Mouse (Mus musculus) heart, postnatal 0 days (tissue): ENCODE measurements around the gene Gm14085. TPM values are rescaled to one million over a fixed set of nuclear protein-coding genes. Genes with fewer than 3 reads are reported as not detected.
"Not testable (repeated sequence)": the region's sequence is repeated elsewhere in the genome, so short reads cannot be mapped to it uniquely, and the experiment has no call there.

Source experiments
- ATAC-seq: fragments of 200-750 bp; cut with Nextera tagmentation; 2 replicates; pipeline ENCODE4 v1.8.0; 2017; ENCODE audit warnings: low read depth, moderate number of reproducible peaks, moderate library complexity; ENCODE audit not compliant: insufficient read depth
- DNase-seq: peaks from one replicate; pipeline ENCODE4 v3.0.0-alpha.2; 2016; ENCODE audit warnings: low spot score
- H3K27ac ChIP-seq: fragments of 300-500 bp; sonication (generic); 2 replicates; pipeline ENCODE4 v1.5.1; 2014; ENCODE audit warnings: low read depth, mild to moderate bottlenecking
- H3K27me3 ChIP-seq: fragments of 300-500 bp; sonication (generic); 2 replicates; pipeline ENCODE4 v1.6.1; 2014; ENCODE audit warnings: low read length, mixed read lengths; ENCODE audit not compliant: control insufficient read depth, insufficient read depth
- H3K36me3 ChIP-seq: fragments of 300-500 bp; sonication (generic); replicated peaks from 2 replicates; pipeline ENCODE4 v1.6.1; 2014; ENCODE audit warnings: low read length, mixed read lengths; ENCODE audit not compliant: control insufficient read depth, insufficient read depth
- H3K4me1 ChIP-seq: fragments of 300-500 bp; sonication (generic); 2 replicates; pipeline ENCODE4 v1.6.1; 2014; ENCODE audit warnings: antibody characterized with exemption; ENCODE audit not compliant: control insufficient read depth, insufficient read depth
- H3K4me2 ChIP-seq: fragments of 300-500 bp; sonication (generic); 2 replicates; pipeline ENCODE4 v1.6.1; 2014; ENCODE audit warnings: low read depth, mild to moderate bottlenecking, low read length, moderate library complexity
- H3K4me3 ChIP-seq: fragments of 300-500 bp; sonication (generic); 2 replicates; pipeline ENCODE4 v1.5.1; 2014; ENCODE audit warnings: low read depth, low read length
- H3K9ac ChIP-seq: fragments of 300-500 bp; sonication (generic); replicated peaks from 2 replicates; pipeline ENCODE4 v1.6.1; 2014; ENCODE audit warnings: low read depth, low read length, mixed read lengths
- H3K9me3 ChIP-seq: fragments of 300-500 bp; sonication (generic); replicated peaks from 2 replicates; pipeline ENCODE4 v1.6.1; 2016; ENCODE audit warnings: low read length; ENCODE audit not compliant: control insufficient read depth
- CTCF ChIP-seq: IDR thresholded peaks from 2 replicates; pipeline ENCODE4 v1.5.1; 2016; ENCODE audit warnings: antibody characterized with exemption, control low read depth, low read depth
- EP300 ChIP-seq: IDR thresholded peaks from 2 replicates; pipeline ENCODE4 v1.6.1; 2016; ENCODE audit warnings: antibody characterized with exemption, low read depth
- WGBS: fragments of 180-500 bp; shearing (Covaris S2); extraction: QIAGEN DNeasy Blood & Tissue Kit; methylation state at CpG from one replicate; pipeline ENCODE4 v1.1.7; 2014; 5-methylcytosine and 5-hydroxymethylcytosine counted together
- polyA plus RNA-seq: library from polyadenylated mRNA; unstranded; fragments of >200 nt; fragmentation: Nextera tagmentation; extraction: Ambion mirVana; gene quantifications from 2 replicates; pipeline ENCODE4 v1.2.1, GENCODE M21; 2015
- total RNA-seq: library from RNA; depleted of rRNA; stranded (reverse); fragments of >200 nt; gene quantifications from 2 replicates; pipeline ENCODE4 v1.2.3, GENCODE M21; 2014; ENCODE audit warnings: low replicate concordance

The Gm14085 gene
- total and polyA plus RNA-seq, 2 experiments from 2014 or later: not detected

DNA sequence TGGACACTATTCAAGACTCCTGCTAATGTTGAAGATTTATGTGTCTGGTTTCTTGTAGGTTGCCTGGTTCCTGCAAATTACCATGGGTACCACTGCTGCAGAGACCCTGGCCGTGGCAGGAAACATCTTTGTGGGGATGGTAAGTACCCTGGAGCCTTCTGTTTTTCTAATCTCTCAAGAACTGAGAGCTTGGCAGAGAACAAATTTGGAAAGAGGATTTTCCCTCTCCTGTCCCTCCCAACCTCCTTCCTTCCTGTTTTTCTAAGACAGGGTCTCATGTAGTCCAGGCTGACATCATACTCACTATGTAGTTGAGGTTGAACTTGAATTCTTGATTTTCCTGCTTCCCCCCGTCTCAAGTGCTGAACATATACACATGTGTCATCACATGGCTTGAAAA is 32.3 kb upstream of the Gm14085 start:
- no peak overlapping the region for H3K27ac ChIP-seq

DNA sequence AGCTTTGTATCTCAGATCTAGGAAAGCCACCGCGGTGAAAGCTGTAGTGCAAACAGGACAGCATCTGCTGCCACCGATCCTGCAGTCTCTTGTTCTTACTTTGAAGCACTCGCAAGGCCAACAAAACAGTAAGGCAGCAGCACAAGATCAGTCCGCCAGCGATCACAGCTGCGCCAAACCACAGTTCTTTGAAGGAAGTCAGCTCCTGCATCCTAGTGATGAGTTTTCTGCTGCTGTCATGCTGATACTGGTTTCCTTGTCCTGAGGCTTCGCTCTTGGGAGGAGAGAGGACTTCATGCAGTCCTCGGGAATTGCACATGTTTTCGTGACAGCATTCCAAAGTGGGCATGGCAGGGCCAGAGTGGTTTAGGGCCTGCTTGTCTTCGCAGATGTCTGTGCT is 17.8 kb upstream of the Gm14085 start:
- no peak for ATAC-seq
- Histone ChIP-seq H3K27me3 (no peaks in the 10 kb centered on the region), H3K9ac (peak overlapping the region; percentile 51), H3K36me3 (no peaks in the 10 kb centered on the region), H3K9me3 (no peaks in the 10 kb centered on the region), H3K4me2 (peak overlapping the region; percentile 87), H3K4me1 (no peaks in the 10 kb centered on the region), H3K27ac (peak overlapping the region; percentile 15; the same call in 1 of the 2 replicates), H3K4me3 (peak overlapping the region; percentile 57)
- DNase-seq: no peak
- 38% methylated on average over 11 of the region's 11 CpGs for WGBS
- TF ChIP-seq CTCF (no peak), EP300 (no peak)

More for the DNA sequence above, 32.3 kb upstream of the Gm14085 start:
- H3K9me3 ChIP-seq: no peaks in the 10 kb centered on the region
- no peak overlapping the region for H3K4me2 ChIP-seq
- 35% methylated on average over 2 of the region's 2 CpGs for WGBS
- H3K4me3 ChIP-seq: no peak overlapping the region
- no peaks in the 10 kb centered on the region for H3K36me3 ChIP-seq
- H3K27me3 ChIP-seq: no peaks in the 10 kb centered on the region
- no peaks in the 10 kb centered on the region for H3K4me1 ChIP-seq
- no peak overlapping the region for H3K9ac ChIP-seq
- no peak for TF ChIP-seq EP300
- no peak for TF ChIP-seq CTCF
- ATAC-seq (no peak), DNase-seq (no peak)

DNA sequence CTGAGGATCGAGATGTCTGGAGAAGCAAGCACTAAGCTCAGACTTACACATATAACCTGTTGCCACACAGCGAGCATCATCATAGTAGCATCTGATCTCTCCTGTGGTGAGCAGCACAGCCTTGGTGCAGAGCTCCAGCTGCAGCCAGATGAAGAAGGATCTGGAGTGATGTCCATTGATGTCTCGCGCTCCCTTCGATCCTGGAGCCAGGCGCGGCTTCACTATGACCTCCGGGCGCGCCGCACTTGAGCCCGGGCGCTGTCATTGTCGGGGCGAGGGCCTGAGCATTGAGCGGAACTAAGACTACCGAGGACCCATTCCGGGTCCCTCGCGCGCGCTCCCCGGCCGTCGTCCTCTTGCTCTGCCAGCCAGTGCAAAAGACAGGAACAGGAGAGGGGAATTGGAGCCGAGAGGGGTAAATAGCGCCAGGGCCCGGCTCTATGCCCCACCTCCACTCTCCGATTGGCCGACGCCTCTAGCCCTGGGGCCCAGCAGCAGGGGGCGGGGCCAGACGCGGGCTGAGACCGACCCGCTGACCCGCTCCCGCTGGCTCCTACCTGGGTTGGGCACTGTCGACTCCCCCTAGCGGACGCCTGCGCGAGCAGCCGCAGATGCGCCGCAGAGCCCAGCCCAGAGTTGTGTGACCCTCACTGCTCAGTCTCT is 17.3 kb upstream of the Gm14085 start:
- no peaks in the 10 kb centered on the region for H3K36me3 ChIP-seq
- DNase-seq (peak; percentile 91), ATAC-seq (peak; percentile 100)
- H3K9me3 ChIP-seq: no peaks in the 10 kb centered on the region
- H3K27me3 ChIP-seq: no peaks in the 10 kb centered on the region
- no peaks in the 10 kb centered on the region for H3K4me1 ChIP-seq
- WGBS: under 1% methylated on average over 46 of the region's 46 CpGs
- TF ChIP-seq EP300 (no peak), CTCF (peak; percentile 74)
- H3K9ac ChIP-seq: peak overlapping the region; percentile 51
- peak overlapping the region; percentile 15; the same call in 1 of the 2 replicates for H3K27ac ChIP-seq
- H3K4me2 ChIP-seq: peak overlapping the region; percentile 87
- peak overlapping the region; percentile 57 for H3K4me3 ChIP-seq

DNA sequence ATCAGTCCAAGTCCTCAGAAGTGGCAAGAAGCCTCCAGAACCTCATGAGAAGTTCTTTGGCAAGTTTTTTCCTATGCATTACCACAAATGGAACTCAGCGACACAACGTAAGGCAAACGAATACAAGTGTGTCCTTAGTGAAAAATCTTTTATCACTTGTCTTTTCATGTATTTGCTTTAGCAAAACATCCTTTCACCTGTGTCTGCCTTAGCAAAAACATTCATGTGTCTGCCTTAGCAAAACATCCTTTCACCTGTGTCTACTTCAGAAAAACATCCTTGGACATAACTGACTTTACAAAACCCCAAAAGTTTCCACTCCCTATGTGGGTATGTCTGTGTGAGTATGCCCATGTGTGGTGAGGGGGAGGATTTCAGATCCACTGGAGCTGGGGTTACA is 15.5 kb upstream of the Gm14085 start:
- TF ChIP-seq CTCF (no peak), EP300 (no peak)
- H3K4me1 ChIP-seq: no peaks in the 10 kb centered on the region

DNA sequence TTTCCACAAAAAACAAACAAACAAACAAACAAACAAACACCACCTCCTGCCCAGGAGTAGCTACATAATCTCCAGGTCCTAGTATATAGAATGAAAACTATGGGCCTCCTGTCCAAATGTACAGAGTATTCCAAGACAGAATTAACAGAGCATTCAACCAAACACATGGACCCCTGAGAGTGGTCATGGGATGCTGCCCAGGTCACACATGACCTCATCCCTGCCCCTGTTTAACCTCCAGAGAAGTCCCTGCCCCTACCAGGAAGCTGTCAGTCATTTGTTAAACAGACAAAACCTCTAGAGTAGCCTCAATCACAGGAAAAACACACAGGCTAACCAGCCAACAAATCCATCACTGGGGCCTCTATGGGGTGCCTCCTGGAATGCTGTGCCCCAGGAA is 8.2 kb upstream of the Gm14085 start:
- H3K27ac ChIP-seq: no peak overlapping the region
- no peak overlapping the region for H3K4me3 ChIP-seq
- no peaks in the 10 kb centered on the region for H3K9me3 ChIP-seq
- no peaks in the 10 kb centered on the region for H3K4me1 ChIP-seq
- DNase-seq: no peak
- H3K9ac ChIP-seq: no peak overlapping the region
- H3K4me2 ChIP-seq: no peak overlapping the region
- no peaks in the 10 kb centered on the region for H3K36me3 ChIP-seq
- ATAC-seq: no peak
- no peaks in the 10 kb centered on the region for H3K27me3 ChIP-seq
- TF ChIP-seq CTCF: no peak
- no peak for TF ChIP-seq EP300

More for the DNA sequence above, 15.5 kb upstream of the Gm14085 start:
- H3K9ac ChIP-seq: no peak overlapping the region
- 84% methylated on average over 3 of the region's 3 CpGs for WGBS
- DNase-seq (no peak), ATAC-seq (no peak)
- no peaks in the 10 kb centered on the region for H3K9me3 ChIP-seq
- H3K27me3 ChIP-seq: no peaks in the 10 kb centered on the region
- H3K4me2 ChIP-seq: no peak overlapping the region
- H3K27ac ChIP-seq: no peak overlapping the region
- H3K36me3 ChIP-seq: no peaks in the 10 kb centered on the region
- no peak overlapping the region for H3K4me3 ChIP-seq

DNA sequence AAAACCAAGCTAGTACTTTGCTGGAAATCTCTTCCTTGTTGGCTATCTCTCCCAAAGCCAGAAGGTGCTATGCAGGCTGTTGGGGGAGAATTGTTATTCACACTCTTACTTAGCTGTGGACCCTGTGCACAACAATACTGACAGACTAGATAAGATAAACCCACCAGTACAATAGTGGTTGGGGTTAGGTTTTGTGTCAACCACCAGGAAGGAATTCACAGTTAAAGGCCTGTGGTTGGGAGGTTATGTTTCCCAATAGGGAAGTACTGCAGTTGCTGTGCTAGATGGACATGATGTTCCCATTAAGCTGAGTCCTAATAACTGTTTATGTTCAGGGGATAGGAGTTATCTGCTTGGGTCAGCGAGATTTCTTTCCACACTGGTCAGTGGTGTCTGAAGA is 954 bp upstream of the Gm14085 start:
- H3K4me2 ChIP-seq, H3K9ac ChIP-seq, H3K9me3 ChIP-seq, H3K36me3 ChIP-seq, ATAC-seq, H3K27me3 ChIP-seq, H3K4me1 ChIP-seq, DNase-seq, H3K27ac ChIP-seq, H3K4me3 ChIP-seq: not testable (repeated sequence)
- WGBS: 57% methylated on average over 1 of the region's 1 CpGs

DNA sequence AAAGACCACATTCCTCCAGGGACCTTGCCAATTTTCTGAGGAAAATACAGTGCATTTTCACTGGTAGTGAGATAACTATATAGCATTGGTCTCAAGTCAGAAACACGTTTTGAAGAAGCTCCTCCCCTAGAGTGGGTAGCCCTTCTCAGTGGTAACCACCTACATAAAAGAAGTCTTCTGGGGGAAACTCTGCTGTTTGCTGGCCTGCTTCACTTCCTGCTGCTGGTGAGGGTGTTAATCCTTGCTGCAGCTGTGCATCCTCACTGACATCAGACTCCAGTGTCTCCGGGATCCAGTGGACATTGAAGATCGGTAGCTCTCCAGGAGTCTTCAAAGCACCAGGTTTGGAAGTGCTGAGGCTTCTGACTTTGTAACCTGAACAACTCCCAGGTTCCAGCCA is 913 bp downstream of the Gm14085 start:
- H3K4me3 ChIP-seq, H3K9ac ChIP-seq, H3K27me3 ChIP-seq, H3K36me3 ChIP-seq, H3K4me1 ChIP-seq, H3K27ac ChIP-seq, DNase-seq, ATAC-seq, H3K9me3 ChIP-seq, H3K4me2 ChIP-seq: not testable (repeated sequence)
- 37% methylated on average over 2 of the region's 3 CpGs for WGBS

DNA sequence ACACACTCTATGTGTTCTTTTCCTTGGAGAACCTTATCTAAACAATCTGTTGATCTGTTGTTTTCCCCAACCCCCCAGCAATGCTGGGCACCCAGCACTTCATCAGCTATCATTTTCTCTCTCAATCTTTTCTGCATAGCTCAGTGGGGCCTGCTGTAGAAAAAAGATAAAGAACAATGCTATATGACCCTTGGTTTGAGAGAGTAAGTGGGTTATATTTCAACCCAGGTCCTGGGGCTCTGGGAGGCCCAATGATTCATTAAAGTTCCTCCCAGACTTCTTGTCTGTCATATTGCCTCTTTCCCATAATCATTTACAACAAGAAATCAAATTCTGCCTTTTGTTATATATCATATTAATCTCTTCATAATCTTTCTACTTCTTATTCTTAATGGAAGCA is 1.4 kb downstream of the Gm14085 start:
- H3K9ac ChIP-seq, H3K36me3 ChIP-seq, ATAC-seq, H3K4me1 ChIP-seq, H3K9me3 ChIP-seq, H3K4me2 ChIP-seq, DNase-seq, H3K4me3 ChIP-seq, H3K27ac ChIP-seq, H3K27me3 ChIP-seq: not testable (repeated sequence)
